Mouse (Mus musculus): ENCODE measurements at regions not wholly inside any gene's neighbourhood (a gene's known extent, or its start where the extent isn't known, plus 50 kb on each side); places are given as distances from the start of the nearest gene placed in this dataset.
"Not testable (repeated sequence)": the region's sequence is repeated elsewhere in the genome, so short reads cannot be mapped to it uniquely, and the experiment has no call there.

- no peak for DNase-seq (ENCODE audit: low read depth, low spot score)
Measured at GRCm38 (mm10) chr16:29745486-29745885, 166.4 kb downstream of the Opa1 start.

DNA sequence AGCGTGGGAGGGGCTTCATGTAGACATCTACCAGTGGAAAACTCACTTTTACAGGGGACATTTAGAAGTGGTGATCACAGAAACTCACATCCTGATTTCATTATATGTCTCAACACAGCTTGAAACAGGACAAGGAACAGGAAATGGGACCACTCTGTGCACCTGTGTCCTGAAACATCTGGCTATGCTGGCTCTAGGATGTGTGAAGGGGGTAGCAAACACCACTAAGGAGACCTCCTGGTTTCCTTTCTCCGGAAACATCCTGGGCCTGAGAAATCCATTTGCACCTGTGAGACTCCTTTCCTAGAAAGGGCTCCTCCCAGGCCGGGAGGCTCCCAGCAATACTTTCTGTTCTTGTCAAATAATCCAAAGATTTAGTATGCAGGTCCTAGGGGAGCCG lies 167.1 kb downstream of the Opa1 start:
- peak; percentile 68 for DNase-seq (ENCODE audit: low read depth, low spot score)

- peak; percentile 55 for DNase-seq (ENCODE audit: low read depth, low spot score)
Measured at GRCm38 (mm10) chr16:29749167-29749566, 170.0 kb downstream of the Opa1 start.

- DNase-seq (ENCODE audit: low read depth, low spot score): no peak
Measured at GRCm38 (mm10) chr16:29754579-29755199, 175.6 kb downstream of the Opa1 start.

DNA sequence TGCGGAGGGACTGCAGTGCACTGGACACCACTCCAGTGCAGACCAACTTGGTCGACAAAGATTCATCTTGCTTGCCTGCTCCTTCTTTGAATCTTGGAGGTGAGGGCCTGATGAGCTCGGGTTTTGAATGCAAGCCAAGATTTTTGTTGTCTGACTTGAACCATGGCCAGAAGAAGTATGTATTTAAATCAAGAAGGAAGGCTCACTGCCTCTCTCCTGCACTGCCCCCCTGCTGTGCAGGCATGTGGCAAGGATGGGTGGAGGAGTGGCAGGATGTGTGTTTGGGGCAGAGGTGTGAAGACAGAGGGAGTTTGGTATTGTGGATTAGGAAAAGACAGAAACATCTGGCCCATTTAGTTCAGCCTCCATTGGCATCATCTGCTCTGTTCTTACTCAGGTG lies 179.1 kb downstream of the Opa1 start:
- no peak for DNase-seq (ENCODE audit: low read depth, low spot score)

DNA sequence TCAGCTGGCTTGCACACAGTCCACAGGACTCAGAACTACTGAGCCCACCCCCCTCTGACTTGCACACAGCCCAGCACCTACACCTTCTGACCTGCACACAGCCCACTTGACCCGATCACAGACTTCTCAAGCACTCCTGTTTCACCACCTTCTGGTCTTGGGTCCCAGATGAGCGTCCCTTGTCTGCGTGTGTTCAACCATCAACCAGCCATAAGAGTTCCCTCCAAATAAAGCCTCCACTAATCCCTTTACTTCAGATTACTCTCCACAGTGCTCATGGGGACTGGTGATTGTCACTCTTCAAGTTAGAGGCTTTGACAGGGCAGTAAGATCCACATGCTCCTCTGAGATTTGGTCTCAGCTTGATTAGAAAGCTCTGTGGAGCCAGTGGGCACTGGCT lies 180.3 kb downstream of the Opa1 start:
- no peak for DNase-seq (ENCODE audit: low read depth, low spot score)

DNA sequence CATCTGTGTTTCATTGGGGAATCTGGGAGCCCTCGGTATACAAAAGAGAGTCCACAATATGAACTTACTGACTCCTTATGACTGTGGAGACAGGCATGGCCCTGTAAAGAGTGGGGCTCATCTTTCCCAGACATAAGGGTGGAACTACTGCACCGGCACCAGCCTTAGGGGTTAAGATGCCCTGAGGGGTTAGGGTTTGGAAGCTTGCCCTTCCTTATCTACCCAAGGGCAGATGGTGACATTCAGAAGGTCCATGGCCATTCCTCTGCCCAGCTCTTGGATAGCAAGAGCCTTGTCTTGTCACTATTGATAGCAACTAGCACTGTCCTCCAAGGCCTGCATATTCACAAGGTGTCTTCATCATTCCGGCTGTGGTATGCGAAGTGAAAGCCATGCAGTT lies 181.5 kb downstream of the Opa1 start:
- no peak for DNase-seq (ENCODE audit: low read depth, low spot score)

GRCm38 (mm10) chr16:29761779-29762277 lies 182.7 kb downstream of the Opa1 start:
- peak; percentile 33 for DNase-seq (ENCODE audit: low read depth, low spot score)

- DNase-seq (ENCODE audit: low read depth, low spot score): no peak
Measured at GRCm38 (mm10) chr16:29764376-29764775, 185.2 kb downstream of the Opa1 start.

GRCm38 (mm10) chr16:29765801-29766200 lies 186.7 kb downstream of the Opa1 start:
- not testable (repeated sequence) for DNase-seq (ENCODE audit: low read depth, low spot score)

DNA sequence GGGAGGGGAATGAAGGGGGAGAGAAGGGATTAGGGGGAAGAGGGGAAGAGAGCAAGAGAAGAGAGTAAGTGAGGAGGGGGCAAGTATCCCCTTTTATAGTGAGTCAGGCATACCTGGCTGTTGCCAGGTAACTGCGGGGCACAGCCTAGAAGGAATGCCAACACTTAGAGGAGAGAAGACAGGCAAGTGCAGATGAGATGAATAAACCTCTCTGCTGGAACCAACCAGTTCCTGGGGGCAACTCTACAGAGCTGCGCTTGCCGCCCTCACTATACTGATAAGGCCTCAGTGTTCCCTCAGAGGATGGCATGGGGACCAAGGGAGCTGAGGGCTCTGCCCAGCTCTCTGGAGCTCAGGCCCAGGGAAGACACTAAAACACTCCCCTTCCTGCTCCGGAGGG lies 192.2 kb downstream of the Opa1 start:
- no peak for DNase-seq (ENCODE audit: low read depth, low spot score)

- peak; percentile 57 for DNase-seq (ENCODE audit: low read depth, low spot score)
Measured at GRCm38 (mm10) chr16:29771728-29772608, 192.8 kb downstream of the Opa1 start.

- DNase-seq (ENCODE audit: low read depth, low spot score): no peak
Measured at GRCm38 (mm10) chr16:29772609-29772988, 193.5 kb downstream of the Opa1 start.

- DNase-seq (ENCODE audit: low read depth, low spot score): no peak
Measured at GRCm38 (mm10) chr16:29773056-29773455, 193.9 kb downstream of the Opa1 start.

GRCm38 (mm10) chr16:29774949-29775348 lies 195.8 kb downstream of the Opa1 start:
- no peak for DNase-seq (ENCODE audit: low read depth, low spot score)

GRCm38 (mm10) chr16:29775879-29776278 lies 196.7 kb downstream of the Opa1 start:
- DNase-seq (ENCODE audit: low read depth, low spot score): no peak

GRCm38 (mm10) chr16:29782441-29782840 lies 203.3 kb downstream of the Opa1 start:
- DNase-seq (ENCODE audit: low read depth, low spot score): no peak

GRCm38 (mm10) chr16:29785114-29785513 lies 206.0 kb downstream of the Opa1 start:
- DNase-seq (ENCODE audit: low read depth, low spot score): no peak

DNA sequence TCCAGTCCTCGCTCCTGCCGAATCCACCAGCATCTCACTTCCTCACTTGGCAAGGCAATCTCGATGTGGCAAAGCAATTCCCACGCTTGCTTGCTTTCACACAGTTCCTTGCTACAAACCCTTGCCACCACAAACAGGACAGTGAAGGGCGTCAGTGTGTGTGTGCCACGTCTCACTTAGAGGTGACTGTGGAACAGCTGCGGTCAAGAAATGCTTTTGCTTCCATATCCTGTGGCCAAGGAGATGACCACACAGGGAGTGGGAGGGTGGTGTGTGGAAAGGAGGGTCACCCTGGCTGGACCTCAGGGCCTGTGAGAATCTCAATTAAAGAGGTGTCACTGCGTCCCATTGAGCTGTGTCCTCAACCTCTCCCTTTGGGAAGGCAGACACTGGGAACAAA lies 207.4 kb downstream of the Opa1 start:
- DNase-seq (ENCODE audit: low read depth, low spot score): no peak

DNA sequence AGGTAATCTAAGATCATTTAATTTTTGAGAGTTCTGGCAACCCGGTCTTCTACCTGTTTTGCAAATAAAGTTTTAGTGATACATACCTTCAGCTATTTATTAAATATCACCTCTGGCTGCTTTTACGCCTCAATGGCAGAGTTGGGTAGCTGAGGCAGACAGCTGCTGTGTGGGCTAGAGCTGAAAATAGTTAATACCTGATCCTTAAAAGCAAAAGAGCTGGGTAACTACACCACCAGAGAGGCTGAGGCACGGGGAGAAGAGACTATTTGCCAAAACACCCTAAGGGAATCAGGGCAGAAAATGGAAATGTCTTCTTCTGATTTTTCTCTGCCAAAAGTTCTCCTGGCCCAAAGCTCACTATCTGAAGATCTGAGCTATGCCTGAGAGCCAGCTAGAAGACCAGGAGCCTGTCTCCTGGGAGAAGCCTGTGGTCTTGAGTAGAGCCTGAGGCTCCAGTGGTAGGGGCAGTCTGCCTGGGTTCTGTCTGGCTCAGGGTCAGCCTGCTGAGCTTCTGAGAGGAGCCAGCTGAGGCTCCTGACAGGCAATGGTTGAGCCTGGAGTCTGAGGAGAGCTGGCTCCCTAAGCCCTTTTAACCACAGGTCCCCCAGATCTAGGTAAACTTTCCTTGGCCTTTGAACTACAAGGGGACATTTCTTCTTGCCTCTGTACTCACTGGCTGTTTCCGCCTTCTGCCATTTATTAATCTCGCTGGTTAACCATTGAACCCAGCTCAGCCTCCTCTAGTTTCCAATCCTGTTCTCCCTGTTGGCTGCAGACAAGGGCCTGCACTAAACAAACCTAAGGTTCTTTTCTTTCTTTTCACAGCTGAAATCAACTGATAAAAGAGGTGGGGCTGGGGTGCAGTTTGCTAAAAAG lies 208.7 kb downstream of the Opa1 start:
- no peak for DNase-seq (ENCODE audit: low read depth, low spot score)

- no peak for DNase-seq (ENCODE audit: low read depth, low spot score)
Measured at GRCm38 (mm10) chr16:29790064-29790463, 210.9 kb downstream of the Opa1 start.

DNA sequence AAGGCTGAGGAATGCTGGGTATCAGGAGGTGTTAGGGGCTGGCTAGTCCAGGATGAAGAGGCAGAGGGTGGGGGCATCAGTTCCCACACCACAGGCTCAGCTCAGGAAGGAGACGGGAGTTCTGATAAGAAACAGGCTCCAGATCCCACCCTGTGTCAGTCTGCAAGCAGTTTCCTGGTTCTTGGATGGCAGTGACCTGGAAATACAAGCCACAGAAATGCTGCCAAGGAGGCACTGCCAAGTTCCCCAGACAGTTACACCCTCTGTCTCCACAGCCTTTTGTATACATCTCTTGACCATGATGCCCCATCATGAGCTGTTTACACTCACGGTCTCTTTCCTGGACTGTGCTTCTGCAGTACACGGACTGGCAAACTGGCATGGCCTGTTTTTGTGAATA lies 220.1 kb downstream of the Opa1 start:
- no peak for DNase-seq (ENCODE audit: low read depth, low spot score)
